Mouse (Mus musculus): ENCODE results near the gene Tspan32. TPM values are rescaled to one million over a fixed set of nuclear protein-coding genes. Genes with fewer than 3 reads are reported as not detected.

Tspan32 gene
- polyA plus RNA-seq, 1 experiment = 3.5 TPM

DNA sequence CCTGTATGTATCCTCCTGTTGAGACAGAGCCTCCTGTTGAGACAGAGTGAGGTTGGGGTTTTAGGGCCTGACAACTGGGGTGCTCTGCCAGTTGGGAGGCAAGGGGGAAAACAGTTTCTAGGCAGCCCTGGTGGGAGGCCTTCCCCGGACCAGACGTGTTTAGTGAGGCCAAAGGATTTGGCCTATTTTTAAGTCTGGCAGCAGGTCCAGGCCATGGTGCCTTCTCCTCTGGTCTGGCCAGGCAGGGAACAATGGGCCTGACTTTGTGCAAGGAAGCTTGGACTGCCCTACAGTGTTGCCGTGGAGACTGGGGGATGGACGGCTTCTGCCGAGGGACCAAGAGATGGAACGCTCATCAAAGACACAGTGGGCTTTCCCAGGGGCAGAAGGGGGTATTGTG lies 59.4 kb downstream of the Tspan32 start:
- H3K27ac ChIP-seq (ENCODE audit: insufficient read depth, low read depth, low read length) = no peak overlapping the region
- no peak for TF ChIP-seq CTCF (IDR thresholded peaks at IDR 0.05; ENCODE audit: extremely low read depth, insufficient read length, insufficient replicate concordance, low read depth, low read length)
- no peak for TF ChIP-seq POLR2A (IDR thresholded peaks at IDR 0.05; ENCODE audit: low read depth, low read length)
- no peaks in the 10 kb centered on the region for H3K27me3 ChIP-seq (ENCODE audit: control insufficient read depth, insufficient read depth, low read length)
- H3K4me3 ChIP-seq (ENCODE audit: low read depth, low read length) = no peak overlapping the region
- peaks cover 43% of the 10 kb centered on the region for H3K36me3 ChIP-seq (ENCODE audit: control insufficient read depth, insufficient read depth, low read length)
- 79% methylated on average over 6 of the region's 6 CpGs for WGBS
- H3K4me1 ChIP-seq (ENCODE audit: control insufficient read depth, insufficient read depth, insufficient read length, low read length) = peaks cover 20% of the 10 kb centered on the region

DNA sequence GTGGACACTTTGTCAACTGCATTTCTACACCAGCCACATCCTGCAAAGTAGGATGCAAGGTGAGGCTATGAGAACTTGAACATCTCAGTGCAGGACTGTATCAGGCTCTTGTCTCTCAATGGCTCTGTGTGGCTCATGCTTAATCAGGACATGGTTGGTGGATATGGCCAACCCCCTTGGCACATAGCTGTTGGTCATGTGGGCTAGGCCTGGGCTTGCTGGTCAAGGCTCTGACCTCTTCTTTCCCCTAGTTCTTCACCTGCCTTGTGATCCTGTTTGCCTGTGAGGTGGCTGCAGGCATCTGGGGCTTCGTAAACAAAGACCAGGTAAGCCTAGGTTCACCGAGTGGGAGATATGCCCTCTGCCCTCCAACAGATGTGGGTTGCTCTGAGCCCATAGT lies 60.8 kb downstream of the Tspan32 start:
- Histone ChIP-seq H3K36me3 (ENCODE audit: control insufficient read depth, insufficient read depth, low read length) (peaks cover 43% of the 10 kb centered on the region), H3K4me3 (ENCODE audit: low read depth, low read length) (no peak overlapping the region), H3K27me3 (ENCODE audit: control insufficient read depth, insufficient read depth, low read length) (no peaks in the 10 kb centered on the region), H3K27ac (ENCODE audit: insufficient read depth, low read depth, low read length) (no peak overlapping the region), H3K4me1 (ENCODE audit: control insufficient read depth, insufficient read depth, insufficient read length, low read length) (peaks cover 20% of the 10 kb centered on the region)
- TF ChIP-seq POLR2A (IDR thresholded peaks at IDR 0.05; ENCODE audit: low read depth, low read length) = no peak
- TF ChIP-seq CTCF (IDR thresholded peaks at IDR 0.05; ENCODE audit: extremely low read depth, insufficient read length, insufficient replicate concordance, low read depth, low read length) = no peak
- whole genome bisulfite sequencing = 81% methylated on average over 2 of the region's 2 CpGs

DNA sequence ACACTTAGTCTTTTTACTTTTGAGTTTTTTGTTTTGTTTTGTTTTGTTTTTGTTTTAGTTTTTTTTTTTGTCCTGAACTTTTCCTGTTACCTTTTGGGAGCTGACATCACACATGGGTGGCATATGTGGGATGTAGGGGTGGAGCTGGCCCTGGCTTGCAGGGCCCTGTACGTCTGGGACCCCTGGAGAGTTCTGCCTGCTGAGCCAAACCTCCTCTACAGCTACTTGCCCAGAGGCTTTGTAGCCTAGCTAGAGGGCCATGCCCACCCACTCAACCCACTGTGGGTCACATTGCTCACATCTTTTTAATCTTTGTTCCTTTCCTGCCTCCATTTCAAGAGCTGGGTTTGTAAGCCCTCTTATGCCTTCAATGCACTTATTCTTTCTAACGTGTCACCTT lies 62.6 kb downstream of the Tspan32 start:
- H3K4me3 ChIP-seq (ENCODE audit: low read depth, low read length) = no peak overlapping the region
- WGBS = 79% methylated on average over 2 of the region's 2 CpGs
- peaks cover 37% of the 10 kb centered on the region for H3K36me3 ChIP-seq (ENCODE audit: control insufficient read depth, insufficient read depth, low read length)
- peaks cover 19% of the 10 kb centered on the region for H3K4me1 ChIP-seq (ENCODE audit: control insufficient read depth, insufficient read depth, insufficient read length, low read length)
- TF ChIP-seq CTCF (IDR thresholded peaks at IDR 0.05; ENCODE audit: extremely low read depth, insufficient read length, insufficient replicate concordance, low read depth, low read length) (no peak), POLR2A (IDR thresholded peaks at IDR 0.05; ENCODE audit: low read depth, low read length) (no peak)
- H3K27me3 ChIP-seq (ENCODE audit: control insufficient read depth, insufficient read depth, low read length) = no peaks in the 10 kb centered on the region
- no peak overlapping the region for H3K27ac ChIP-seq (ENCODE audit: insufficient read depth, low read depth, low read length)

DNA sequence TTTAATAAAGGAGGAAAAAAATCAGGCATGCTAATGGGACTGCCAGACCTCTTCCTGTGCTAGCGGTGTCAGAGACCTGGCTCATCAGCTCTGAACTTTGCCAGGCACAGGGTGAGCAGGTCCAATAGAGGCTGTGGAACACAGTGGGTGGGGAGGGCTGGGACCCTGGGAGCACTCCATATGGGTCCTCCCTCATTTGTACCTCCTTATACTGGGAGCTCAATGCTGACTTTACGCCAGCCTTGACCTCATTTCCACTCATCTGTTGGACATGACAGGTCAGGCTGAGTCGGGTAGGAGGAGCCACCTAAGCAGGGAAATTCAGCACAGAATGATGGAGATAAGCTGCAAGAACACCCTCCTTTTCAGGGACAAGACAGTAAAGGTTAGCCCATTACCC lies 63.1 kb downstream of the Tspan32 start:
- 89% methylated on average over 3 of the region's 3 CpGs for WGBS
- TF ChIP-seq CTCF (IDR thresholded peaks at IDR 0.05; ENCODE audit: extremely low read depth, insufficient read length, insufficient replicate concordance, low read depth, low read length) (no peak), POLR2A (IDR thresholded peaks at IDR 0.05; ENCODE audit: low read depth, low read length) (no peak)
- H3K4me1 ChIP-seq (ENCODE audit: control insufficient read depth, insufficient read depth, insufficient read length, low read length) = peaks cover 16% of the 10 kb centered on the region
- peaks cover 34% of the 10 kb centered on the region for H3K36me3 ChIP-seq (ENCODE audit: control insufficient read depth, insufficient read depth, low read length)
- no peak overlapping the region for H3K4me3 ChIP-seq (ENCODE audit: low read depth, low read length)
- no peak overlapping the region for H3K27ac ChIP-seq (ENCODE audit: insufficient read depth, low read depth, low read length)
- H3K27me3 ChIP-seq (ENCODE audit: control insufficient read depth, insufficient read depth, low read length) = no peaks in the 10 kb centered on the region

DNA sequence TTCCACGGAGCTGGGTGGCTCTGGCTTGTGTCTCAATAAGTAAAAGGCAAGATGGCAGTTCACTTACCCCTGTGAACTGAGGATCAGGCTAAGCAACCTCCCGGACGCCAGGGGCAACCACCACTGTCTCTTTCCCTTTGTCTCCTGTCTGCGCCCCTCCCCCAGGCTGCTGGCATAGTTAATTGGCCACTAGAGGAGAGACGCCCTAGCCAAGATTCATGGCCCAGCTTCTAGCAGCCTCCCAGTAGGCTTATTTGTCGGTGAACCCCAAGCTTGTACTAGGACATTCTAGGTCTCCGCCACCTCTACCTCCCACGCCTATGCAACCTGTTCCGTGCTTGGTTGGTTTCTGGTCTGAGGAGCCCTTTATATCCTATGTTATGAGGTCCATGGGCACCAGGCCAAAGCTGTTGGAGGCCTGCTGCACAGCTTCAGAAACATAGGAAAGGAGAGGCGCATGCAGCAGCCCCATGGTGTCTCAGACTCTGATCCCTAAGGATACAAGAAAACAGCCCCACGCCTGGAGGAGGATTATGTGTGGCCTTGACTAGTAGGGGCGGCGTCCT lies 63.6 kb downstream of the Tspan32 start:
- Histone ChIP-seq H3K4me1 (ENCODE audit: control insufficient read depth, insufficient read depth, insufficient read length, low read length) (peaks cover 16% of the 10 kb centered on the region), H3K27ac (ENCODE audit: insufficient read depth, low read depth, low read length) (peak overlapping the region; percentile 38), H3K27me3 (ENCODE audit: control insufficient read depth, insufficient read depth, low read length) (no peaks in the 10 kb centered on the region), H3K4me3 (ENCODE audit: low read depth, low read length) (peak overlapping the region; percentile 70), H3K36me3 (ENCODE audit: control insufficient read depth, insufficient read depth, low read length) (peaks cover 30% of the 10 kb centered on the region)
- TF ChIP-seq POLR2A (IDR thresholded peaks at IDR 0.05; ENCODE audit: low read depth, low read length) = no peak
- TF ChIP-seq CTCF (IDR thresholded peaks at IDR 0.05; ENCODE audit: extremely low read depth, insufficient read length, insufficient replicate concordance, low read depth, low read length) = no peak
- 56% methylated on average over 13 of the region's 13 CpGs for WGBS

DNA sequence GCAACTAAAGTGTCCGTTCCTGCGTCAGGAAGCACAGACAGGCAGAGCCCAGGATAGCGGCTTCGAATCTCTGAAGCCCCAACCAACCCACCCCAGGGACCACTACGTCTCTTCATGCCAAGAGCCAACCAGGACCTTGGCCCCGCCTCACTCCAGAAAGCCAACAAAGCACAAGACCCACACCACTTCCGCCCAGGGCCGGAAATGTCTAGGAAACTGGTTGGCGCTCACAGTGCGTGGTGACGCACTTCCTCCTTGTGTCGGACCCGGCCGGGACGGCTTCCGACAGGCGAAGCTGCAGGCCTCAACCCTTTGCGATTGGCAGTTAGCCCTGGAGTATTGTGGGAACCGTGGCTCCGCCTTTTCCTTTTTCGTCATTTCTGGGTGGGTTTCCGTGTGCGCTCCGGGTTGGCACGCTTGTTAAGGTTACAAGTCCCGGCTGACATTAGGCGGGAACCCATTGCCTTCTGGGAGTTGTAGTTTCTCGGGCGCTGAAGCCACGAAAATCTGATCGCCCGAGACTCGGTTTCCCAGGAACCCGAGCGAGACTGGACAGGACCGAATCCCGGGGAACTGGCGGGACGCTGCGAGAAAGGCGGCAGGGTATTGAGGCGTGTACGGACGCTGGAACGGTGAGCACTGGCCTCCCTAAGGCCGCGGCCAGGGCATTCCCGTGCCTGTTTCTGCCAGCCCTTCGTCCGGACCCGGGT lies 64.2 kb downstream of the Tspan32 start, which contains the start of gene Tssc4:
Gene Tssc4 (plus strand): TSS at position 368 of the 710 bp plus-strand sequence.
- Histone ChIP-seq H3K27ac (ENCODE audit: insufficient read depth, low read depth, low read length) (peak within 1 kb of the TSS; percentile 38), H3K4me3 (ENCODE audit: low read depth, low read length) (peak within 1 kb of the TSS; percentile 70), H3K4me1 (ENCODE audit: control insufficient read depth, insufficient read depth, insufficient read length, low read length) (peaks cover 16% of the 10 kb centered on the region), H3K27me3 (ENCODE audit: control insufficient read depth, insufficient read depth, low read length) (no peaks in the 10 kb centered on the region), H3K36me3 (ENCODE audit: control insufficient read depth, insufficient read depth, low read length) (peaks cover 26% of the 10 kb centered on the region)
- WGBS = 1% methylated on average over 51 of the region's 51 CpGs
- TF ChIP-seq CTCF (IDR thresholded peaks at IDR 0.05; ENCODE audit: extremely low read depth, insufficient read length, insufficient replicate concordance, low read depth, low read length) (no peak), POLR2A (IDR thresholded peaks at IDR 0.05; ENCODE audit: low read depth, low read length) (peak; percentile 46)

Other genes with a start within 250 kb of the Tspan32 start
- 0.23 and 2.3 TPM in 2 replicates for gene Th, start 73.9 kb upstream of the Tspan32 start, polyA plus RNA-seq (2012; rRNA removed)
- 9.8 and 18.1 TPM in 2 replicates for gene Ascl2, start 35.8 kb upstream of the Tspan32 start, polyA plus RNA-seq (2012; rRNA removed)
- 206 and 227 TPM in 2 replicates for gene Cd81, start 47.7 kb downstream of the Tspan32 start, polyA plus RNA-seq (2012; rRNA removed)
- 46.9 and 60.0 TPM in 2 replicates for gene Tssc4, start 64.2 kb downstream of the Tspan32 start, polyA plus RNA-seq (2012; rRNA removed)
- gene Trpm5, start 89.6 kb downstream of the Tspan32 start, polyA plus RNA-seq (2012; rRNA removed) = 11.9 and 13.1 TPM in 2 replicates
- 24.0 and 41.8 TPM in 2 replicates for gene Kcnq1, start 101.3 kb downstream of the Tspan32 start, polyA plus RNA-seq (2012; rRNA removed)